Mouse (Mus musculus): Measurements from ENCODE around the gene Gm10256.
"Not testable (repeated sequence)": the region's sequence is repeated elsewhere in the genome, so short reads cannot be mapped to it uniquely, and the experiment has no call there.

The Gm10256 gene

DNA sequence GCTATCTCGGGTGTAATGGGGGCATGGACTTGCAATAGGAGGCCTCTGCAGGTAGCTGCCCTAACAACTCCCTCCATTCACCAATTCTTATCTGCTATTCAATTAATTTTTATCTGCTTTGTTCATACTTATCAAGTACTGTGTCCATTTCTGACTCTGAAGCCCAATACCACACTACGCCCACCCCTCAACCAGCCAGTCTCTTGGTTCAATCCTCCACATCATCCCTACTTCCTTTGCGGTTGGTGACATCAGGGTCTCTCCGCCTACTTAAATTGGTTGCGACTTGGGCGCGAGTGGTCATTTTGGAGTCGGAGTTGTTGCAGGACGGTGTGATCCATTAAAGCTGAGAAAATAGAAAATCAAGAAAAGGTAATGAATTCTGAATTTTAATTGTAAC is at the start of gene Gm10256, which contains the start of gene Rbmy:
Gene Gm10256 (plus strand): TSS at position 320 of the 400 bp plus-strand sequence.
Gene Rbmy (plus strand): TSS at position 301 of the 400 bp plus-strand sequence.
- not testable (repeated sequence) for DNase-seq (ENCODE audit: low spot score in 2 of 2)

DNA sequence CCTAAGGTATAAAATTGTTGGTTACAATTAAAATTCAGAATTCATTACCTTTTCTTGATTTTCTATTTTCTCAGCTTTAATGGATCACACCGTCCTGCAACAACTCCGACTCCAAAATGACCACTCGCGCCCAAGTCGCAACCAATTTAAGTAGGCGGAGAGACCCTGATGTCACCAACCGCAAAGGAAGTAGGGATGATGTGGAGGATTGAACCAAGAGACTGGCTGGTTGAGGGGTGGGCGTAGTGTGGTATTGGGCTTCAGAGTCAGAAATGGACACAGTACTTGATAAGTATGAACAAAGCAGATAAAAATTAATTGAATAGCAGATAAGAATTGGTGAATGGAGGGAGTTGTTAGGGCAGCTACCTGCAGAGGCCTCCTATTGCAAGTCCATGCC is 34.4 kb upstream of the Gm10256 start, which contains the start of gene Gm4064:
Gene Gm4064 (minus strand): TSS at position 101 of the 400 bp plus-strand sequence.
- not testable (repeated sequence) for DNase-seq (ENCODE audit: low spot score in 2 of 2)

DNA sequence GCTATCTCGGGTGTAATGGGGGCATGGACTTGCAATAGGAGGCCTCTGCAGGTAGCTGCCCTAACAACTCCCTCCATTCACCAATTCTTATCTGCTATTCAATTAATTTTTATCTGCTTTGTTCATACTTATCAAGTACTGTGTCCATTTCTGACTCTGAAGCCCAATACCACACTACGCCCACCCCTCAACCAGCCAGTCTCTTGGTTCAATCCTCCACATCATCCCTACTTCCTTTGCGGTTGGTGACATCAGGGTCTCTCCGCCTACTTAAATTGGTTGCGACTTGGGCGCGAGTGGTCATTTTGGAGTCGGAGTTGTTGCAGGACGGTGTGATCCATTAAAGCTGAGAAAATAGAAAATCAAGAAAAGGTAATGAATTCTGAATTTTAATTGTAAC is 70.2 kb downstream of the Gm10256 start, which contains the start of gene Gm10352:
Gene Gm10352 (plus strand): TSS at position 301 of the 400 bp plus-strand sequence.
- not testable (repeated sequence) for DNase-seq (ENCODE audit: low spot score in 2 of 2)
